Mouse (Mus musculus) neural tube, embryonic 14.5 days (tissue): ENCODE measurements at regions not wholly inside any gene's neighbourhood (a gene's known extent, or its start where the extent isn't known, plus 50 kb on each side); places are given as distances from the start of the nearest gene placed in this dataset.

Experiments used
- ATAC-seq: fragments of 200-750 bp; cut with Nextera tagmentation; 2 replicates; pipeline ENCODE4 v1.8.0; 2017; ENCODE audit warnings: low read depth, mild to moderate bottlenecking, moderate TSS enrichment, moderate library complexity
- H3K27ac ChIP-seq: fragments of 300-500 bp; sonication (generic); 2 replicates; pipeline ENCODE4 v1.5.1; 2014; ENCODE audit warnings: low read depth, mild to moderate bottlenecking, control low read depth, low read length, moderate library complexity, mixed read lengths
- H3K27me3 ChIP-seq: fragments of 300-500 bp; sonication (generic); 2 replicates; pipeline ENCODE4 v1.6.1; 2014; ENCODE audit warnings: low read length; ENCODE audit not compliant: control insufficient read depth, insufficient read depth
- H3K36me3 ChIP-seq: fragments of 300-500 bp; sonication (generic); 2 replicates; pipeline ENCODE4 v1.6.1; 2014; ENCODE audit warnings: low read length, mixed read lengths; ENCODE audit not compliant: control insufficient read depth, insufficient read depth
- H3K4me1 ChIP-seq: fragments of 300-500 bp; sonication (generic); 2 replicates; pipeline ENCODE4 v1.6.1; 2014; ENCODE audit warnings: low read length; ENCODE audit not compliant: control insufficient read depth, insufficient read depth
- H3K4me2 ChIP-seq: fragments of 300-500 bp; sonication (generic); 2 replicates; pipeline ENCODE4 v1.6.1; 2014; ENCODE audit warnings: mild to moderate bottlenecking, low read depth, low read length, control low read depth
- H3K4me3 ChIP-seq: fragments of 300-500 bp; sonication (generic); 2 replicates; pipeline ENCODE4 v1.5.1; 2014; ENCODE audit warnings: low read depth, low read length, control low read depth, mixed read lengths
- H3K9ac ChIP-seq: fragments of 300-500 bp; sonication (generic); replicated peaks from 2 replicates; pipeline ENCODE4 v1.6.1; 2014; ENCODE audit warnings: low read depth, mild to moderate bottlenecking, control low read depth, low read length, mixed read lengths
- H3K9me3 ChIP-seq: fragments of 300-500 bp; sonication (generic); 2 replicates; pipeline ENCODE4 v1.6.1; 2016; ENCODE audit warnings: low read length; ENCODE audit not compliant: control insufficient read depth
- WGBS: fragments of 180-500 bp; shearing (Covaris S2); extraction: QIAGEN DNeasy Blood & Tissue Kit; methylation state at CpG from one replicate; pipeline ENCODE4 v1.1.7; 2014; 5-methylcytosine and 5-hydroxymethylcytosine counted together

- H3K4me3 ChIP-seq = no peak overlapping the region
- 63% methylated on average over 2 of the region's 2 CpGs for WGBS
- H3K4me1 ChIP-seq = peaks cover 6% of the 10 kb centered on the region; the same call in 1 of the 2 replicates
Measured at GRCm38 (mm10) chr16:30013123-30013522, 51.1 kb upstream of the Hes1 start.

DNA sequence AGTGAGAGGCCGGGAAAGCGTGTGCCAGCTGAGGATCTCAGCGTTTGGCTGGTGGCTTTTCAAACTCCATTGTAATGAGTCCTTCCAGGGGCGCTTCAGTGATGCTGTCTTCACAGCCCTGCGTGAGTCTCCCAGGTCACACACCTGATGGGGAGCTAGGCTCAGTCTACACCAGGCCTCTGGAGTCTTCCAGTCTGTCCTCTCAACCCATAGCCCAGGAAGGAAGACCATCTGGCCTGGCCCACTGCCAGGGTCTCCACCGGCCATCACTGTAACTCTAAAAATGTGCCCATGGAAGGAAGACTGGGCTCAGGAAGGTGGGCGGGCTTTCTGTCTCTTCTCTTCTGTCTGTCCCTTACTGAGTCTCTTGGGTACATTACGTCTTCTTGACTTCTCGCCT lies 50.2 kb upstream of the Hes1 start:
- no peaks in the 10 kb centered on the region for H3K27me3 ChIP-seq
- ATAC-seq = no peak
- 82% methylated on average over 9 of the region's 9 CpGs for WGBS
- no peaks in the 10 kb centered on the region for H3K36me3 ChIP-seq
- no peak overlapping the region for H3K27ac ChIP-seq
- no peak overlapping the region for H3K4me3 ChIP-seq
- H3K4me1 ChIP-seq = peaks cover 6% of the 10 kb centered on the region; the same call in 1 of the 2 replicates
- no peaks in the 10 kb centered on the region for H3K9me3 ChIP-seq
- no peak overlapping the region for H3K4me2 ChIP-seq
- no peak overlapping the region for H3K9ac ChIP-seq

More at GRCm38 (mm10) chr16:30013123-30013522, 51.1 kb upstream of the Hes1 start:
- Histone ChIP-seq H3K36me3 (no peaks in the 10 kb centered on the region), H3K27ac (no peak overlapping the region), H3K9ac (no peak overlapping the region), H3K9me3 (no peaks in the 10 kb centered on the region), H3K4me2 (no peak overlapping the region), H3K27me3 (peaks cover 2% of the 10 kb centered on the region; the same call in 1 of the 2 replicates)
- no peak for ATAC-seq
